Mouse (Mus musculus) myocyte (in vitro differentiated cells): ENCODE results near the gene Pltp. TPM values are rescaled to one million over a fixed set of nuclear protein-coding genes. Genes with fewer than 3 reads are reported as not detected.
"Not testable (repeated sequence)": the region's sequence is repeated elsewhere in the genome, so short reads cannot be mapped to it uniquely, and the experiment has no call there.

Source experiments
- H3K27me3 ChIP-seq: one replicate; pipeline ENCODE4 v1.6.1; 2011; ENCODE audit not compliant: control insufficient read depth, insufficient read depth, insufficient read length
- H3K36me3 ChIP-seq: one replicate; pipeline ENCODE4 v1.6.1; 2011; ENCODE audit not compliant: control insufficient read depth, insufficient read depth
- H3K4me2 ChIP-seq: one replicate; pipeline ENCODE4 v1.6.1; 2011; ENCODE audit warnings: low read depth, control low read depth
- H3K4me3 ChIP-seq: one replicate; pipeline ENCODE4 v1.5.1; 2011; ENCODE audit warnings: mild to moderate bottlenecking, control low read depth, moderate library complexity
- H3K79me2 ChIP-seq: one replicate; pipeline ENCODE4 v1.6.1; 2011; ENCODE audit not compliant: control insufficient read depth, insufficient read depth
- H3ac ChIP-seq: one replicate; pipeline ENCODE4 v1.6.1; 2011; ENCODE audit not compliant: control insufficient read depth, insufficient read length
- CEBPB ChIP-seq: IDR thresholded peaks from 2 replicates; pipeline ENCODE4 v1.6.1; 2011; ENCODE audit warnings: mild to moderate bottlenecking, moderate library complexity; ENCODE audit not compliant: poor library complexity, insufficient read depth, severe bottlenecking
- E2F4 ChIP-seq: IDR thresholded peaks from one replicate; pipeline ENCODE4 v1.6.1; 2011; ENCODE audit warnings: mild to moderate bottlenecking, control low read depth, moderate library complexity; ENCODE audit not compliant: insufficient read depth
- MAX ChIP-seq: IDR thresholded peaks from one replicate; pipeline ENCODE4 v1.6.1; 2011; ENCODE audit warnings: low read depth, mild to moderate bottlenecking, control low read depth
- MYOD1 ChIP-seq, 3 experiments: IDR thresholded peaks; one replicate each; pipeline ENCODE4 v1.6.1; 2011; ENCODE audit warnings: control low read depth in 2 of 3, low read depth in 2 of 3, mild to moderate bottlenecking in 2 of 3, moderate library complexity in 1 of 3; ENCODE audit not compliant: insufficient read length in 2 of 3, control insufficient read depth in 1 of 3
- MYOG ChIP-seq, 3 experiments: IDR thresholded peaks; one replicate each; pipeline ENCODE4 v1.6.1; 2011; ENCODE audit warnings: control low read depth in 2 of 3, low read depth in 2 of 3, mild to moderate bottlenecking in 2 of 3; ENCODE audit not compliant: insufficient read length in 2 of 3, control insufficient read depth in 1 of 3, insufficient read depth in 1 of 3
- POLR2A ChIP-seq: IDR thresholded peaks from one replicate; pipeline ENCODE4 v1.6.1; 2011; ENCODE audit warnings: low read depth, mild to moderate bottlenecking, control low read depth, moderate library complexity; ENCODE audit not compliant: insufficient read length
- POLR2AphosphoS2 ChIP-seq: IDR thresholded peaks from one replicate; pipeline ENCODE4 v1.6.1; 2011; ENCODE audit warnings: low read depth, control low read depth; ENCODE audit not compliant: insufficient read length
- REST ChIP-seq: IDR thresholded peaks from one replicate; pipeline ENCODE4 v1.6.1; 2011; ENCODE audit warnings: mild to moderate bottlenecking, control low read depth, moderate library complexity; ENCODE audit not compliant: insufficient read depth, insufficient read length
- SRF ChIP-seq: IDR thresholded peaks from one replicate; pipeline ENCODE4 v1.6.1; 2011; ENCODE audit warnings: low read depth; ENCODE audit not compliant: control insufficient read depth, insufficient read length
- TCF12 ChIP-seq: IDR thresholded peaks from one replicate; pipeline ENCODE4 v1.6.1; 2011; ENCODE audit warnings: mild to moderate bottlenecking, control low read depth; ENCODE audit not compliant: poor library complexity, insufficient read depth, severe bottlenecking
- TCF3 ChIP-seq: IDR thresholded peaks from one replicate; pipeline ENCODE4 v1.6.1; 2011; ENCODE audit warnings: low read depth, control low read depth; ENCODE audit not compliant: insufficient read length
- USF1 ChIP-seq: IDR thresholded peaks from one replicate; pipeline ENCODE4 v1.6.1; 2011; ENCODE audit warnings: low read depth, mild to moderate bottlenecking, control low read depth, moderate library complexity
- polyA plus RNA-seq: library from polyadenylated mRNA; unstranded; fragments of >200 nt; fragmentation: generic; extraction: Trizol; gene quantifications from one replicate; pipeline ENCODE4 v1.2.1, GENCODE M21; 2012; ENCODE audit warnings: missing spikeins

The Pltp gene
- polyA plus RNA-seq, 1 experiment, result 117 TPM

GRCm38 (mm10) chr2:164800252-164801004, 57.1 kb downstream of the Pltp start:
- peaks cover 18% of the 10 kb centered on the region for H3K79me2 ChIP-seq
- peaks cover 24% of the 10 kb centered on the region for H3K36me3 ChIP-seq
- TF ChIP-seq E2F4 (no peak), MYOG (IDR thresholded peaks at IDR 0.05; ENCODE audit: control insufficient read depth in 1 of 3, insufficient read depth in 1 of 3, insufficient read length in 2 of 3, low read depth in 2 of 3) (no peak), MAX (no peak), CEBPB (no peak), POLR2AphosphoS2 (no peak), TCF3 (no peak), SRF (no peak), POLR2A (no peak), USF1 (no peak), REST (no peak), TCF12 (no peak), MYOD1 (IDR thresholded peaks at IDR 0.05; ENCODE audit: control insufficient read depth in 1 of 3, insufficient read length in 2 of 3, low read depth in 2 of 3) (no peak)
- no peaks in the 10 kb centered on the region for H3K27me3 ChIP-seq
- no peak overlapping the region for H3K4me2 ChIP-seq
- no peak overlapping the region for H3ac ChIP-seq
- no peak overlapping the region for H3K4me3 ChIP-seq

GRCm38 (mm10) chr2:164798554-164798953, 59.0 kb downstream of the Pltp start:
- H3K4me3 ChIP-seq, H3K27me3 ChIP-seq, H3ac ChIP-seq, H3K4me2 ChIP-seq, H3K79me2 ChIP-seq: not testable (repeated sequence)
- peaks cover 30% of the 10 kb centered on the region for H3K36me3 ChIP-seq

GRCm38 (mm10) chr2:164795868-164796267, 61.6 kb downstream of the Pltp start:
- H3K36me3 ChIP-seq, result peaks cover 21% of the 10 kb centered on the region
- no peaks in the 10 kb centered on the region for H3K27me3 ChIP-seq
- no peak overlapping the region for H3ac ChIP-seq
- H3K4me3 ChIP-seq, result no peak overlapping the region
- no peaks in the 10 kb centered on the region for H3K79me2 ChIP-seq
- H3K4me2 ChIP-seq, result no peak overlapping the region
- TF ChIP-seq POLR2AphosphoS2, result peak; percentile 54
- TF ChIP-seq MYOG (IDR thresholded peaks at IDR 0.05; ENCODE audit: control insufficient read depth in 1 of 3, insufficient read depth in 1 of 3, insufficient read length in 2 of 3, low read depth in 2 of 3), result no peak
- no peak for TF ChIP-seq MAX

- H3K27me3 ChIP-seq, result no peaks in the 10 kb centered on the region
Observed at GRCm38 (mm10) chr2:164794293-164794692, 63.2 kb downstream of the Pltp start.

GRCm38 (mm10) chr2:164793772-164794171, 63.7 kb downstream of the Pltp start:
- TF ChIP-seq SRF, result no peak
- no peak for TF ChIP-seq E2F4
- TF ChIP-seq REST, result no peak
- no peak for TF ChIP-seq MYOG (IDR thresholded peaks at IDR 0.05; ENCODE audit: control insufficient read depth in 1 of 3, insufficient read depth in 1 of 3, insufficient read length in 2 of 3, low read depth in 2 of 3)
- TF ChIP-seq MAX, result no peak
- no peak for TF ChIP-seq MYOD1 (IDR thresholded peaks at IDR 0.05; ENCODE audit: control insufficient read depth in 1 of 3, insufficient read length in 2 of 3, low read depth in 2 of 3)
- TF ChIP-seq TCF12, result no peak
- TF ChIP-seq POLR2A, result no peak
- no peak for TF ChIP-seq TCF3
- TF ChIP-seq POLR2AphosphoS2, result no peak
- TF ChIP-seq CEBPB, result no peak
- no peak for TF ChIP-seq USF1
- Histone ChIP-seq H3K79me2 (no peaks in the 10 kb centered on the region), H3ac (no peak overlapping the region), H3K4me3 (no peak overlapping the region), H3K27me3 (no peaks in the 10 kb centered on the region), H3K36me3 (peaks cover 25% of the 10 kb centered on the region), H3K4me2 (no peak overlapping the region)

More at GRCm38 (mm10) chr2:164794293-164794692, 63.2 kb downstream of the Pltp start:
- H3K4me2 ChIP-seq, result no peak overlapping the region
- peaks cover 21% of the 10 kb centered on the region for H3K36me3 ChIP-seq
- H3K79me2 ChIP-seq, result no peaks in the 10 kb centered on the region
- no peak overlapping the region for H3ac ChIP-seq
- H3K4me3 ChIP-seq, result no peak overlapping the region
- TF ChIP-seq POLR2AphosphoS2, result peak; percentile 44
- no peak for TF ChIP-seq TCF12
- TF ChIP-seq USF1, result no peak
- TF ChIP-seq TCF3, result no peak
- no peak for TF ChIP-seq REST
- no peak for TF ChIP-seq MAX
- no peak for TF ChIP-seq CEBPB
- no peak for TF ChIP-seq SRF
